Mouse (Mus musculus) adrenal gland, adult 18-20 months (tissue): ENCODE results near the gene Fgfr2. TPM values are rescaled to one million over a fixed set of nuclear protein-coding genes. Genes with fewer than 3 reads are reported as not detected.

Source experiments
- DNase-seq, 2 experiments: peaks; one replicate each; pipeline ENCODE4 v3.0.0; 2021 to 2022; ENCODE audit warnings: low spot score in 2 of 2
- total RNA-seq, 2 experiments: library from RNA; stranded (reverse); gene quantifications; 1 replicate in 1 of 2; 2 replicates in 1 of 2; pipeline ENCODE4 v1.2.3; 2021

Gene Fgfr2
- total RNA-seq, 2 experiments from 2014 or later = 294 to 308 TPM

DNA sequence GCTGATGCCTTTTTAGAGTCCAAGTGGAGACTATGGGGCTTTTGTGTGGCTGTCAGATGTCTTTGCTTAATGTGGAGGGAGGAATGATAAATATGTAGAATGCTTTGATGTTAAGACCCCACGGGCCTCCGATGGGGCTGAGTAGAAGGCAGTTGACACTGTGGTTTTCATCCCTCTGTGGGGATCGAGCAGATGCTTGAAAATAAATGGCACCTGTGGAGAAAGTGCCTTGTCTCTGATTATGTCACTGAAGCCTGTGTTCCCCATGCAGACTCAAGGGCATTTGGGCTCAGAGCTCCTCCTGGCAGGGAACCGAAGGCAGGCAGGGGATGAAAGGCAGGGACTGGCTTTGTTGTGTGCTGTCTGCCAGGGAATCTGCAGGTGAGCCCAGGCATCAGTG, 1272.6 kb downstream of the Fgfr2 start:
- DNase-seq = no peak

DNA sequence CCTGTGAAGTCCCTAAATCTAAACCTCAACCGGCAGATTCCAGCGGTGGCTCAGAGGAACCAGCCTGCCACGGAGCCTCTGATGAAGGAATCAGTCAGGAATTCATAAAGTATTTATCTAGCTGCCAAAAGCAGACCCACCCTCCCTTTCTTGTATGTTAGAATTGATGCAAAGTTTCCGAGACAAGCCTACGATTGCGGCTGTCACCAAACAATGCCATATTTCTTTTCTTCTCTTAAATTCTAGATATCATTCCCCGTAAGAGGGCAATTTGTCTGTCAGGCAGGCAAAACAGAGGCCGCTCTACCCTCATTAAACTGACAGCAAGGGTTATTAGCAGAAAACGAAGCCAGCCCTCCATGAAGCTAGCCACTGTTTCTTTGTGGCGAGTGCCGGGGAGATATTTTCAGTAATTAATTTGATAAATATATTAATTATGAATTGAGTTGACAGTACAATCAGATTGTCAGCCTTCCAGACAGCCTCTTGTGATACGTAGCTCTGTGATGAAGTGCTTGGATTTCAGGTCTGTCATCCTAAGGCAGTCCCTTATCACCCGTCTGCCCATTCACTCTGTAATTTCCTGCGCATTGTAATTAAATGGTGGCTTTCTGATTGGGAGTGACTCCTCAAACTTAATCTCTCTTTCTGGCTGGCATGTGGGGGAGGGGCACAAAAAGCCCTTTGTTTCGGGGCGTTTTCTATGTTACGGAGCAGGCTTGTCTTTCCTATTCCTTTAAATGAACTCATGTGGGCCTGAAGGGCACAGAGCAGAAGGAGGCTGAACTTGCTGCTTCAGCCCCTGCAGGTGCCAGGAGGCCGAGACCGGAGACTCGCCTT, 1276.9 kb downstream of the Fgfr2 start:
- no peak for DNase-seq

DNA sequence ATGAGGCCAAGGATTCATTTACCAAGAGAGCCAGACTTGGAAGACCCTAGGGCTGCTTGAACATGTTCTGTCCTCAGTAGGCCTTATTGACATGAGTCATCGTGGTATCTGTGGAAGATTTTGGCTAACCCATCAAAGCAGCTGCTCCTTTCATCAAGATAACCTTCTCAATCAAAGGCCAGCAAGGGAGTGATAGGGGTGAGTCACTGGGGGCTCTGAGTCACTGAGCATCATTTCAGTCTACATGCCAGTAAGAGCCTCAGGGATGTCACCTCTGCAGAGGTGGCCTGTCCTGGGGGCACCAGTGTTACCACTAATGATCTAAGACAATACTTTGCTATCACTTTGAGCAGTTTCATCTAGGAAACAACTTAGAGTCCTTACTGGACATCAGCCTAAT, 1292.9 kb downstream of the Fgfr2 start:
- DNase-seq = peak in 1 of 2 experiments; percentile 16

DNA sequence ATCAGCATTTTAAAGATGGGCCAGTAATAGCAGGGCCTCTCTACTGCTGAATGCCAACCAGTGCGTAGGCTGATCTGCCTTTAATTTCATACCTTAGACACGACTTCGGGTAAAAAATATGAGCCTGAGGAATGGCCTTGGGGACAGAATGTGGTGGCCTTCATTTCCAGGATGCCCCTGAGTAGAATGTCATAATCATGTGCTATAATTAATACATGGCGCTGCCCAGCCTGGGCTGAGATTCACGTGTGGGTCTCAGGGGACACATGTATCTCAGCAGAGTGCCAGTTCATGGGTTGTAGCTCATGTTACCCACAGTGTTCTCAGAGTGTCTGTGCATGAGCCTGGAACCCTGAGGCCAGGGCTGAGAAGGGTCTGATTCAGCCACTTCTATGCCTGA, 1296.3 kb downstream of the Fgfr2 start:
- no peak for DNase-seq

DNA sequence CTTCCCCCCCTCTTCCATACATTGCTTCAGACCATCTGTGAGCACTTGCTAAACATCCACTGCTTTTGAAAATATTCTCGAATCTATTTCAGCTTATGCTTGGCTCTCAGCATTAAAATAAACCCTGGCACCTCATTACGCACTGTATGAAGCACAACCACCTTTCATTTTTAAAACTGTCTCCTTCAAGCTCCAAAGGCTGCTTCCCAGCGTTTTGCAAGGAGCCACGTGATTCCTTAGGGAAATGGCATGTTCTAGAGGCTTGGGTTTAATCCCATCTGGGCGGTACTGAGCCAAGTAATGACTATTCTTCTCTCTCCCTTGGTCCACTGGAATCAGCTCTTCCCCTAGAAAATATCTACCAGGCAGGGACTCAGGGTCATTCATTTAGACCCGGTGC, 1305.2 kb downstream of the Fgfr2 start:
- no peak for DNase-seq

DNA sequence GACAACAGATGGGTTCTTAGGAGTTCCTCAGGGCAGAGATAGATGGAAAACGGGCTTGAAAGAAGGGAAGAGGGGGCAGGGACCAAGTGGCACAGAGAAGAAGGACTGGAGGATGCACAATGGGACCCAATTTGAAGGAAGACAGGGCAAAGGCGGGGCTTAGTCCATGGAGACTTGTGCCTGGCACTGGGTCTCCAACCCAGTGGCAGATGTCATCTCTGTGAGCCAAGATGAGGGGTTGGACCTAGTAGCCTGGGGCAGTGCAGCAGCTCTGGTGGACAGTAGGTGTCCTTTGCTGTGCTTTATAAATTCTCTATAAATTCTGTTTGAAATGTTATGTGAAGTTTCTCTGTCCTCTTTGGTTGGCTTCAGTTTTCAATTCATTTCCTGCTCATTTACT, 1306.5 kb downstream of the Fgfr2 start:
- no peak for DNase-seq

DNA sequence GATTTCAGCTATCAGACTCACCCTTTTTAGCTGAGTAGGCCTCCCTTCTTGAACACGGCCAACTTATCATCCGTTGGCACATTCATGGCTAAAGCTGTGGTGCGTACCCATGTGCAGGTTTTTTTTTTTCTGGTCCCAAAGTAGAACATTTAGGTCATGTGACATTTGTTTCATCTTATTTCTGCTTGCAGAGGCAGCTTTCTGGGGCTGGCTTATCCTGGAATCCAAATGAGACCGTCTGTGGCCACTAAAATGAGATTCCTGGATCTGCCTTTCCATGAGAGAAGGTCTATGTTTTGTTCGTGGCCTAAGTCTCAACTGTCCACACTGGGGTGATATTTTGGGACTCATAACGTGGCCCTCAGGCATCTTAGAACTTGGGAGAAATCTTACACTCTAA, 1311.0 kb downstream of the Fgfr2 start:
- DNase-seq = no peak

DNA sequence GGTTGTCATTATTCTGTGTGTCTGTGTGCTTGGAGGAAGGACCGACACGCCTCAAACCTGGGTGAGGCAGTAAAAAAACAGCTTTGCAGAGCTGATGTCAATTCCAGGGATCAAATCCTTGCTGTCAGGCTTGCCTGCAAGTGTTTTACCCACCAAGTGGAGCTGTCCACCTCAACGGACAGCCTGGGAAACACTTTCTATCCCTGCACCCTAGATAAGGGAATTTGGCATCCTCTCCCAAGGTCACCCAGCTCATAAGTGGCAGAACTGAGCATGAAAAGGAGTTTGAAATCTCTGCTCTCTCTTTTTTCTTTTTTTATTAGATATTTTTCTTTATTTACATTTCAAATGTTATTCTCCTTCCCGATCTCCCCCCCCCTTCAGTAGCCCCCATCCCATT, 1312.2 kb downstream of the Fgfr2 start:
- DNase-seq = no peak

DNA sequence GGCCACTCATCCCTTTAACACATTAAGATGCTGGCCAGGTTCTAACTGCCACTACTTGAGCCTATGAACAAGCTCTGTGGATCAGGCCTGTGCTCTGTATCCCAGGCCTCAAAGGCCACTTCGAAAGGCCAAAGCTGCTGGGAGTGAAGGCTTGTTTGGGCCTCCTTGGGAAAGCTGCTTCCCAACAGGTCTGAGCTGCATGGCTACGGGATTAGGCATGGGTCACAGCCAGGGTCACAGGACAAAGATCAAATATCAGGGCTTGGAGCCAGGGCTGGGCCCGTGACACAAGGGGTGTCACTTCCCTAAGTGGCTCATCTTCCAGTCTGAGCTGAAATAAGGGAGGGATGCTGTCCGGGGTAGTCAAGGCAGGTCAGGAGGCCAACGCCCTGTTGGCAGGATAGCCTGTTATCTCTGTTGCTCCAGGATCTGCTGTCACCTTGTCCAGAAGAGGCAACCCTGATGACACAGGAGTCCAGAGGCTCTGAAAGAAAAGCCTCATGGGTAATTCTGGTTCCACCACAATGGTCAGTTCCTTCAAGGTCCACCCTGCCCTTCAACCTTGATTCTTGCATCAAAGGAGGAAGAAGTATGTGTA, 1313.5 kb downstream of the Fgfr2 start:
- DNase-seq = no peak

DNA sequence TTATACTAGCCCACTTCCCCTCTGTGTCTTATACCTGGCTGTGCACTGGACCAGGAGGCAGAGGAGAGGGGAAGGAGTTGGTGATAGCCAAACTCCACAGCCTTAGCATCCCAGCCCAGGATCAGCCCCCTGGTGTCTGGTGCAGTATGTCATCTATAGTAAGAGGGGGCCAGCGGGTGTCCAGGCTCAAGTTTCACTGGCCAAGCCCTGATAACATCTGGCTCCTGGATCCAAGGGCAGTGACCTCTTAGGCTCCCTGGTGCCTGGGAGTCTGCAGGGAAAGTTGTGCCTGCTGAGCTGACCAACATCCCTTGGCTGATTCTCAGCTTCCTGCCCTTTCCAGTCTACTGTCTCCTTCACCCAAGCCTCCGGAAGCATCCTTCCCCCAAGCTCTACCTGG, 1315.9 kb downstream of the Fgfr2 start:
- DNase-seq = no peak

DNA sequence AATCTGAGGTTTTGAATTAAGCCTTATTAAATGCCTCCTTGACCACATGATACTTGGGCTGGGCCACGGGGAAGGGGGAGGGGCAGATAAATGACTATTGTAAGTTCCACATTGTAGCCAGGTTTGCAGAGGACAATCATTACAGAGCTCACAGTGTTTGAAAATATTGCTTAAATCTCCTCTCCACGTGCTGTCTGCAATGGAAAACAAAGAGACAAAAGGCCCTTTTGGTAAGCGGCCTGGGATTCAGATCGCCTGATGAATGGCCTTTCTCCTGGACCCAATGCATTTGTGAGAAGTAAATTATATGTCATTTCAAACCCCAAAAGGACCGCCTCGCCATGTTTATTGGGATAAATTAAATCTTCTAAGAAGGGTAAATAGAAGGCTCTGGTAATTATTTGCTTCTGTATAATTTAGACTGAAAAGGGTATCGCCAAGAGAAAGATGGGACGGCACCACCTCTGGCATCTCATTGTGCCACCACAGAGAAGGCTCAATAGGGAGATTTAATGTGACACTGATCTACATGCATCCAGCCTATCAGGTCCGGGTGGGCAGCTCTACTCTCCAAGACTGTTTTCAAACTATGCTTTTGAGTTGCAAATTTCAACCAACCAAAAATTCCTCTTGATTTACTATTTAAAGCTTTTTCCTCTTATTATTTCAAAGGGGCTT, 1317.5 kb downstream of the Fgfr2 start:
- DNase-seq = no peak

DNA sequence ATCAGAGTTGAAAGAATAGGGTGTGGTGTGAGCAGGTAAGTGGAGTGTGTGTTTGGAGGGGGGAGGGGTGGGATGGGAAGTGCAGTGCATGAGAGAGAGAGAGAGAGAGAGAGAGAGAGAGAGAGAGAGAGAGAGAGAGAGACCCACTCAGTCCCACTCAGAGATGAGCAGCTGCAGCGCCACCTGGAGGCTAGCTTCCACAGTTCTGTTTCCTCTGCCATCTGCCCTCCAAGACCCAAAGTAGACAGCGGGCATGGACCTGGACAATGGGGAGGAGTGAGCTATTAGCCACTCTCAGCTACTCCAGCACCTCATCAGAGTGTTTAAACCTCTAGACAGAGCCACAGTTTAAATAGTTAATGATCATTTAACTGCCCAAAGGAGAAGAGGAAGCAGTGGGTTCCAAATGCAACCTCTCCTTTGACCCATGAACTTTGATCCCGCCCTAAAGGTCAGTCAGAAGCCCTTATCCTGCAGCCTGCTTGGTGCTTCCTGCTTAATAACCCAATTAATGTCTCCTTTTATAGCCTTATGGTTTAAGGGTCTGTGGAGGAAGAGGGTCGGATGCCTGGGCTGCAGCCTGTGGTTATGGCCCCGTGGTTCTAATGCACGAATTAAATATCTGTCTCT, 1322.6 kb downstream of the Fgfr2 start:
- peak; percentile 20 to 44 for DNase-seq

DNA sequence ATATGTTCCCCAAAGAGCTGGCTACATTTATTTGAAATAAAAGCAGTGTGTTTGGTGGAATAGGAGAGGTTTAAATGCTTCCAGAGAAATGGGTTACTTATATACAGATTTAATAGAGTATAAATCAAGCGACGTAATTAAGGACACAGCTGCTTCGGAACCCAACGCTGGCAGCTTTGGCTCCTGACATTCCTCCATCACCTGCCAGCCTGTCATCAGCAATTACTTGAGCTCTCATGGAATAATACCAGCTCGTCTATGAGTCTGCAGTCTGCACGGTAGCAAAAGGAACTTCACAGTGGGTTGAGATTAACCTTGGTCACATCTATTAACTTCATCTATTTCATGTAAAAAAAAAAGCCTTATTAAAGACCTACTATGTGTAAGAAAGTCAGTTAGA, 1326.0 kb downstream of the Fgfr2 start:
- DNase-seq = no peak

DNA sequence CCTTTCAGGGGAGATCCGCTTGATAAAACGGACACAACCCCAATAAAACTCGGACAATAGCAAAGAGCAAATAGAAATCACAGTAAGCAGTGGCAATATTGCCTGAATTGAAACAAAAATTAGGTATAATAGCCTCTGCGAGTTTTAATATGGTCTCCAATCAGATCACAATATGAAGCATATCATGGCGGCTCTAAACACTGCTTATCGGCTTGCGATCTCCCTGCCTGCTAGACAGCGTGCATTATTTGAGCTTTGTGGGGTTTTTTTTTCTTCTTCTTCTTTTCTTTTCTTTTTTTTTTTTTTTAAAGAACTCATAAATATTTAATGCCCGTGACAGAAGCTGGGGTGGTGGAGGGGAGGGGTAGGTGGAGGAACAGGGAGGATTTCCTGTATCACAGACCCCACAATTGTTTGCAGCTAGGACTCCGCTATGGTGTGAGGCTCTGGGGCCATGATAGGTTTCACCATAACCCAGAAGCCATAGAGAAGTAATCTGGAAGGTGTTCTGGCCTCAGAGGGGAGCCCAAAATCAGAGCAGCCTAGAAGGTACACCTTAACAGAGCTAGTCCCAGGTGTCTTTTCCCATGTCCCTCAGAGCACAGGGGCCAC, 1334.4 kb downstream of the Fgfr2 start:
- no peak for DNase-seq

DNA sequence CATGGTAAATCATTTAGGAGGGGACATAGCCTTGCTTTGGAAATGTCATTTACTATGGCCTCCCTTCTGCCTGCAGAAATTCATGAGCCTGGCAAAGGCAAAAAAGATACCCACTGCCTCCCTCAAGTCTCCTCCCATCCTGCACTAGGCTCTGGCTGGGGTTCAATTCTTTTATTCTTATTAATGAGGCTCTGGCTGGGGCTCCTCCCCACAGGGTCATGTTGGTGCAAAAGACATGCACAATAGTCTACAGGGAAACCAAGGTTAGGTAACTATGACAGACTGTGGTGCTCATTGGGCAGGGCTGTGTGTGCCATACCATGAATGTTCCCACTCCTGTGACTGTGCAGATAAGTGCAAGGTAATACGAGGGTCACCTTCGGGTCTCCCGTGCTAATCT, 1337.4 kb downstream of the Fgfr2 start:
- no peak for DNase-seq

DNA sequence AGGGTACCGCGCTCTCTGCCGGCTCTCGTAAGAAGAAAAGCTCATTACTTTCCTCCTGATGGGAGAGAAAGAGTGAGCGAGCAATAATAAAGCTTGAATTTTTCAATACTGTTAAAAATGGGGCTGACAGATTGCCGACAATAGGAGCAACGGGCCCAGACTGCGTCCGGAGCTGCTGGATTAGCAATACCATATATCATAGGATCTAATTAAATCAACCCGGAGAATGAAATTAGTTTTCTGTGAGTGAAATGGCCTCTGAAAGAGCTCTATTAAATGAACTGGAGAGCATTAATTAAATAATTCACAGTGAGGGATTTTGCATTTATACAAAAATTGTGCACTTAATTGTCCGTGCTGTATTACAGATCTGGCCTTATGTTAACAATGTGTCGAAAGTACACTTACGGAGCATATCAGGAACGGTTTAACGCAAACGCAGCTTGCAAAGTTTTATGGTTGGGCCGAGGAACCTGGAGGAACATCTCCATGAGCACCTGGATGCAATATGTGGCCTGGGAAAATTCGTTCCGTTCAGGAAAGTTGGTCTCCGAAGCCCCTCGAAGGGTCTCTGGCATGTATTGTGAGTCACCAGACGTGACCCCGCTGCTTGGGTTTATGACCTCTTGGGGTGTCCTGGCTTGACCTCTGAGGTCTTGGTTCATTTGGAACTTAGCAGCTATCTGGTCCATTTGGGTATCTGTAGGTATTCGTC, 1344.7 kb downstream of the Fgfr2 start:
- DNase-seq = no peak

DNA sequence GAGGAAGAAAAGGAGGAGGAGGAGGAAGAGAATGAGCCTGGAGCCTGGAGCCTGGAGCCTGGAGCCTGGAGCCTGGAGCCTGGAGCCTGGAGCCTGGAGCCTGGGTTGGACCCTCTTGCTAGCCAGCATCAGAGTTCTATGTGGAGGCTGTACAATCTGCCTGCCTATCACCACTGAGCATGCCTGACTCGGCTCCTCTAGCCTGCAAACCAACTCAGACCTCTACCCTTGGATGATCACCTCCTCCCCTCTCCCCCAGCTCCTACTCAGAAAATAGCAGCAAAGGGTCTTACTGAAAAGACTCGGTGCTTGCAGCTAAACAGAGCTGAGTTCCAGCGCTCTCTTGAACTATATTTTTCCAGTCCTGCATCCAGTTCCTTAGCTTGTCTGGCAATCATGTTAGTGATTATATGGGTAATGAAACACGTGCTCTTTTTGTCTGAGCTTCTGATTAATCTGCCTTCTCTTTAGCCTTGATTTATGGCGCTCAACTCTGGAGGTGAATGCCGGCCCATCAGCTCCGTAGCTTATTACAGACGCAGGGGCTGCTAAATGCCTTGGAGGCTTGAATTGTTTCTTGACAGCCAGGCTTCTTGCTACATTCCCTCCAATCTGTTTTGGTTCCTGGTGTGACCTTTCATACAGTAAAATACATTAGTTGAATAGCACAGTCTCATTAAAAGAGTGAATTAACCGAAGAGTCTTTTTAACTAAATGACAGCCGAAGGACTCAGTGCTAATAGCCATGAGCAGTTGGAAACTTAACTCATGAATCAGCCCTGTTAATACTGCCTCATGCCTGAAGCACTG, 1345.5 kb downstream of the Fgfr2 start:
- DNase-seq = no peak

DNA sequence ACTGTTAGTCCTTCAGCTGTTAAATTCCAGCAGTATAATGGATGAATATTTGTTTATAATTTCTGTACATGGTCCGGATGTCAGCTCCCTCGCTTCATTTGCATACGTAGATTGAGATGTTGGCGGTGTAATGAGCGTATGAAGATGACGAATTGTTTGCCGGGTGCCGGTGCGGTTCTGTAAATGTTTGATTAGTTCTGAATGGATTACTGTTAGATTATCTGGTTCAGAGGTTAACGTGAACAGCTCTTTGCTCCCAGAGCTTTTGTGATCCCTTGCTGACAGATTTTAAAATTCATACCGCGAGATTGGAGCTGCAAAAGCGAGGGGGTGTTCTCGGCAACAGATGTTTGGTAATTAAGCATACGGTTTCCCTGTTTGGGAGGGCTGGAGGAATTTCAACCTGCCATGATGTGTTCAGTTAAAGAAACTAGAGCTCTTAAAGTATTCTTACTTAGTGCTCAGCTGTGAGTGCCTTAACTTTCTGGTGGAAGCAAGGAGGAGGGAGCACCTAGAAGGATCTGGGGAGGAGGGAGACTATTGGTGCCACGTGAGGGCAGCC, 1346.9 kb downstream of the Fgfr2 start:
- DNase-seq = no peak

DNA sequence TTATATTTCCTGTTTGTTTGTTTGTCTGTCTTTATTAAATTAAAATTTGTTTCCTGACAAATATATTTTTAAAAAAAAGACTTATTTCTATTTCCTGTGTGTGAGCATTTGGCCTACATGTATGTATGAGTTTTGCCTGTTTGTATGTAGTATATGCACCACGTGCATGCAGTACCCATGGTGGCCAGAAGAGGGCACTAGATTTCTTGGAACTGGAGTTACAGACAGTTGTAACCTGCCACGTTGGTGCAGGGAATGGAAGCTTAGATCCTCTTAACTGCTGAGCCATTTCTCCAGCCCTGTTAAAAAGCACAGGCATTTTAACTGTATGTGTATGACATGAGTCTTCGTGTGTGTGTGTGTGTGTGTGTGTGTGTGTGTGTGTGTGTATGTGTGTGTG, 1365.2 kb downstream of the Fgfr2 start:
- DNase-seq = no peak
